Comparison of ENCODE assay signal across 11 mouse cellular contexts in the genomic region with DNA sequence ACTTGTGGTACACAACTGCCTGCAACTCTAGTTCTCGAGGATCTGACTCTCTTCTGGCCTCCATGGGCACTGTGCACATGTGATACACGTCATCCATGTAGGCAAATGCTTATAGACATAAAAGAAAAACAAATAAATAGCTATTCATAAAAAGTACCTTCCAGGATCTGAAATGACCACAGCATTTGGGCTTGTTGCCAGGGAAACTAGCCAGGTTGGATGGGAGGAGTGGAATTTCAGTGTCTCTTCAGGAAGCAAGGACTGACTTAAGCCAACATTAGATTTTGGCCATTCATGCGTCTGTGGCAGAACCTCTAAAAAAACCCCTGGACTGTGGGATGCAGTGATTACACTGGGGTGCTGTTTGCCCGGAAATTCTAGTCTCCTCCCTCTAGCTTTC. TPM values are rescaled to one million over a fixed set of nuclear protein-coding genes. Genes with fewer than 3 reads are reported as not detected.
DNase-seq lines count a peak whose midpoint lies in the region.
"Had no signal": no experiment of that assay in that cellular context is flagged by ENCODE, and none has a peak within 500 bp of the region (broad histone marks: within the 10 kb centered on the region; RNA-seq: fewer than 3 reads in every experiment).

No protein-coding gene starts in this region.

- peak; percentile 60 to 62 for DNase-seq in cerebellum, postnatal 10 days
- no peak for DNase-seq in cerebellum, adult 18-20 months
- DNase-seq in heart, postnatal 4 days = peak; percentile 53
- DNase-seq in heart, postnatal 36 days = no peak
- peak; percentile 12 for DNase-seq in lung, postnatal 10 days
- no peak for DNase-seq in lung, postnatal 36 days
- DNase-seq in right cerebral cortex, postnatal 10 days (ENCODE audit: low spot score in 2 of 2) = no peak
- DNase-seq: B cell, adult 2 months; cerebellum, postnatal 36 days; lung, adult 2 months; thymus, postnatal 14 days had no signal

- intact Hi-C loops in heart, postnatal 36 days (cut with DNase I) = no loop called here

RNA-seq across cellular contexts. Expression of a gene that starts 47.1 kb away (rescaled TPM):
- total RNA-seq in heart, postnatal 4 days (2021) = 10 to 100 TPM; 17.2 to 17.9 TPM
- 1 to 10 TPM; 9.5 TPM for total RNA-seq in heart, postnatal 36 days (2021)

RNA-seq across cellular contexts. Expression of a gene that starts 51.1 kb away (rescaled TPM):
- 10 to 100 TPM; 19.0 to 21.7 TPM for total RNA-seq in heart, postnatal 4 days (2021)
- total RNA-seq in heart, postnatal 36 days (2021) = 10 to 100 TPM; 12.4 to 13.7 TPM

RNA-seq across cellular contexts. Expression of a gene that starts 51.9 kb away (rescaled TPM):
- total RNA-seq in heart, postnatal 4 days (2021) = 10 to 100 TPM; 61.5 to 68.3 TPM
- 10 to 100 TPM; 35.9 to 36.5 TPM for total RNA-seq in heart, postnatal 36 days (2021)

Comparison
In these comparisons a context has a peak if more than half of its experiments do, and no peak if none do; other contexts are left out.
1. DNase-seq: peak in cerebellum, postnatal 10 days (2 of 2), heart, postnatal 4 days (single experiment) and lung, postnatal 10 days (single experiment); none in cerebellum, adult 18-20 months (0 of 2), heart, postnatal 36 days (0 of 2), lung, postnatal 36 days (single experiment) and right cerebral cortex, postnatal 10 days (0 of 2).